Mouse (Mus musculus): ENCODE data around the gene Col6a6. TPM values are rescaled to one million over a fixed set of nuclear protein-coding genes. Genes with fewer than 3 reads are reported as not detected.
"Not testable (repeated sequence)": the region's sequence is repeated elsewhere in the genome, so short reads cannot be mapped to it uniquely, and the experiment has no call there.

Col6a6 gene
- not detected for polyA plus RNA-seq (2017; shearing (Covaris generic))

GRCm38 (mm10) chr9:105827791-105828385, at the start of gene Col6a6:
Col6a6 (minus strand) TSS chr9:105828160.
- ATAC-seq, result no peak

- no peak for ATAC-seq
These were observed 48.2 kb upstream of the Col6a6 start for GRCm38 (mm10) chr9:105876124-105876523.

DNA sequence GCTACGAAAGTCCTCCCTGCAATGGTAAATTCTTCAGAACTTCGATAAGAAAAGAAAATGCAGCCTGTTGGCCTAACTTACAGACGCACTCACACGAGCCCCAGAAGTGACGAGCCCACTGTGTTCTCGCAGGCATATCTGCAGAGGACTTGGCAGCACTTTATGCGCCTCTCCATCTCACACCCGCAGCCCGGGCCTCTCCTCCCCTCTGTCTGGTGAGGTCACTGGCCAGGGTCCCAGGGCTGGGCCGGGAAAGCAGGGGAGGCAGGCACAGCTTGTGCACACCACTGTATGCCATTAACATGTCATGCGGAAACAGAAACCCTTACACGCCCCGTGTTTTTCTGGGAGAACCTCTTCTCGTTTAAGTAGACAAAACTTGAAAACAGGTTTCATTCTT, 43.7 kb upstream of the Col6a6 start:
- no peak for ATAC-seq

GRCm38 (mm10) chr9:105857773-105858172, 29.8 kb upstream of the Col6a6 start:
- no peak for ATAC-seq

- ATAC-seq, result no peak
These were observed 24.8 kb upstream of the Col6a6 start for GRCm38 (mm10) chr9:105852778-105853065.

GRCm38 (mm10) chr9:105852015-105852777, 24.2 kb upstream of the Col6a6 start:
- no peak for ATAC-seq

DNA sequence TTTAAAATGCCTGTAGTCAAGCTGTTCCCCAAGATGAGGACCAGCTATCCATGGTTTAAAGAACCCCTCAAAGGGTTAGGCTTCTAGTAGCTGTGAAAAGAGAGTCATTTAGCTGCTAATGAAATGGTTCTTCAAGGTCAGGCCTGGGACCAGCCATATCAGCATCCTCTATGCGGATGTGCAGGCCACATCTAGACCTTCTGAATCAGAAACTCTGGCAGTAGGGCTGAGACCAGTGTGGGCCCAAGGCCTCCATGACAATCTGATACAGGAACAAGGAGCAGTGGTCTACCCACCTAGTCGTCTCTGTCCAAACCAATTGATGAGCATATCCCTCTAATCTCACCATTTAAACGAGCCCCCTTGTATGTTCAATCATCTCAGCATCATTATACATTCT, 23.1 kb upstream of the Col6a6 start:
- ATAC-seq, result no peak

- no peak for ATAC-seq
These were observed 20.4 kb upstream of the Col6a6 start for GRCm38 (mm10) chr9:105848396-105848795.

- no peak for ATAC-seq
These were observed 19.3 kb upstream of the Col6a6 start for GRCm38 (mm10) chr9:105847261-105847660.

DNA sequence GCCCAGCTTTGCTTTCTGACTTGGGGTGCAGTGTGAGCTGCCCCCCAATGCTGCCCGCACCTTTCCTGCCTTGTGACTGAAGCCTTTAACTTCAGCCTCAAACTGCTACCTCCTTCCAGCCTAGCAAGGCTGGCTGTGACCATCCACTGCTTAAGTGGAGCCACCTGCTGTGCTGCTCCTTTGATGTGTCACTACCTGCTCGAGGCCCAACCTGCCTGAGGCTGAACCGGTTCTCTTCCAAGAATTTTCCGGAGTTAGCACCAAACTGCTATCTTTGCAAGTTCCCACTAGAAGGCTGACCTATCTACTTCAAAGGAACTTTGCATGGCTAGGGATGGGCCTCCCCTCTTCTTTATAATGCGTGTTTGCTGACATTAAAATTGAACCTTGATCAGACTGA, 13.4 kb upstream of the Col6a6 start:
- not testable (repeated sequence) for ATAC-seq

GRCm38 (mm10) chr9:105839147-105839515, 11.2 kb upstream of the Col6a6 start:
- ATAC-seq, result no peak

DNA sequence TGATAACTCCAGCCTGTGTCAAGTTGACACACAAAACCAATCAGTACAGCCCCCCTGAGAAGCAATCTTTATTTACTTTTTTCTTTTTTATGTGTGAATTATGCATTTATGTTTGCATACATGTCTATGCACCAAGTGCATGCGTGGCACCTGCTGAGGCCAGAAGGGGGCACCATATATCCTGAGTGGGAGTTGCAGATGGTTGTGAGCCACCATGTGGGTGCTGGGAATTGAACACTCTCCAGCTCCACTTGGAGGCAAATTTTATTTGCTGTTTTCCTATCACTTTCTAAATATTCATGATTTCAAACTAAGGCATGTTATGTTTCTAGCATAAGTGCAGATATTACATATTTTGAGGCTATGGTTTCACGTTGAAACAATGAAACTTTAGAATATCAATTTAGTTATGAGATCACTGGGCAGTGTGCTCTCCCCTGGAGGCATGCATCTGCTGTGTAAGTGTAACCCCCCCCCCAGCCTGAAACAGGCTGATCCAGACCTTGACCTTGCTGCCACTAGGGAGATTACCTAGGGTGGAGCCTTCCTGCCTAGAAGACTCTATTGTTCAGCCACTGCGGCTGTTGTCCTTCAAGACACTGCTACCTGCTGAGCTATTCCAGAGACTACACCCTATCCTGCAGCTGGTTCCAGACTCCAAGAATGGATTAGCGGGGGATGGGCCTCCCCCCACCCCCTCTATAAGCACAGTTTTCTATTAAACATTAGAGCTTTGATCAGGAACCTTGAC, 10.6 kb upstream of the Col6a6 start:
- no peak for ATAC-seq

DNA sequence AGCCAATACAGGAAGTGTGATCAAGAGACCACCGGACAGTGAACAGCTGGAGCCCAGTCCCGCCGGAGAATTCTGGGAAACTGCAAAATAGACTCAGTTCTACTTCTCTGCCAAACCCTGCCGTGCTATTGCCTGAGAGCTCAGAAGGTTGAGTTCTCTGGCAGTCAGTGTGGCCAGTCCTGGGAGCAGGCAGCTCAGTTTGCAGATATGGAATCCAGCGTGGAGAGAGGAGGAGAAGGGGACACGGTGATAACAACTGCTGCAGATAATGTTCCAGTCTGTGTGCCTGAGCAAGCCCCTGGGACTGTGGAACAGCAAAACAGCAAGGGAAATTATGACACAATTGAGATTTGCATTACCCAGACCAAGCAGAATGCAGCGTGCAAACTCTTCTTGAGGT, 7.6 kb upstream of the Col6a6 start:
- no peak for ATAC-seq

DNA sequence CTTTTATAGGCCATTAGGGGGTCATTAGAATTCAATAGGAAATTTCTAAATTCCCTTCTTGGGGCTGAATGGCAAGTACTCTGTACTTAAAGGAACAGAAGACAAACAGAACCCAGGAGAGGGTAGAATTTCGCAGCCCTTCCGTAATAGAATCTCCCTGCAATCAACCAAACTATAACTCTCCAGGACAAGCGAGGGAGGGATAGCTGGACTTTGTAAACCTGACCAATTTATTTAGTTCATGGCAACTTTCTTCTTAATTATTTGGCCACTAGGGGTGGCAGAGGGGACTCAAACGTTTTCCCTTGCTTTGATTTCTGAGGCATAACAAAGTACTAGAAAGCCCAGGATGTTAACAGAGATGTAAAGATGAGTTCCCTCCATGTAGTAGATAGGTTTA, 6.8 kb upstream of the Col6a6 start:
- ATAC-seq, result no peak

DNA sequence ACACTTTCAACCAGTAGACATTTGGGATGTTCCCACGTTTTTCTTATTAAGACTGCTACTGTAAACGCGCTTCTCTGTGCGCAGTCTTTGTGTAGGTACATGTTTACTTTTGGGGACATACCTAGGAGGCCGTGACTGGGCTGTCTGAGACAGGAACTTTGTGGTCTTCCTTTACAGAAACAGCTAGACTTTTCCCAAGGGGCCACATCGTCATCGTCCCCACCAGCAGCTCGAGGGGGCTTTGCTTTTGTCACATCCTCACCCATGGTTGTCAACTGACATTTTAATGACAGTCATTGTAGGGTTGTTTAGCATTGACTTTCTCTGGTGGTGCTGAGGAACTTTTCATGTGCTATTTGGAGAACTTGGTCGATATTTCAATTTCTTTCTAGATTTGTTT, 3.3 kb upstream of the Col6a6 start:
- no peak for ATAC-seq

GRCm38 (mm10) chr9:105827076-105827647, 798 bp downstream of the Col6a6 start:
- ATAC-seq, result no peak

GRCm38 (mm10) chr9:105820711-105821110, 7.2 kb downstream of the Col6a6 start:
- ATAC-seq, result no peak

DNA sequence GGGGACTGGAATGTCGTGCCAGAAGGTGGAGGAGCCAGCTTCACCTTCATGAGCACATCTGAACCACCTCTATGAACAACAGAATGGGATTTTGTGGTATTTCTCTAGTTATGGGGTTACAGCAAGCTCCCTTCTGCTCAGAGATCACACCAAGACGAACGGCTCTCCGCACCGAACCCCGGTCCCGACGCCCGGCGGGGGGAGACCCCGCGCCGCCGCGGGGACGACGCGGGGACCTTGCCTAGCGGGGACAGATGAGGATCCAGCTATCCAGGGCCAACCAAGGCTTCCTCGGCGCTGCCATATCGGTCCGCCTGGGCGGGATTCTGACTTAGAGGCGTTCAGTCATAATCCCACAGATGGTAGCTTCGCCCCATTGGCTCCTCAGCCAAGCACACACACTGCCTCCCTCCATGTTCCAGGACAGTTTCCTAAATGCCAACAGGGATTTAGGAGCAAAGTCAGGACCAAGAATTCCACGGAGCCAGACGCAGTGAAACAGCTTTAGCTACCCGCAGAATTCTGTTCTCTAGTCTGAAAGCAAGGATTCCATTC, 8.7 kb downstream of the Col6a6 start:
- ATAC-seq, result no peak

DNA sequence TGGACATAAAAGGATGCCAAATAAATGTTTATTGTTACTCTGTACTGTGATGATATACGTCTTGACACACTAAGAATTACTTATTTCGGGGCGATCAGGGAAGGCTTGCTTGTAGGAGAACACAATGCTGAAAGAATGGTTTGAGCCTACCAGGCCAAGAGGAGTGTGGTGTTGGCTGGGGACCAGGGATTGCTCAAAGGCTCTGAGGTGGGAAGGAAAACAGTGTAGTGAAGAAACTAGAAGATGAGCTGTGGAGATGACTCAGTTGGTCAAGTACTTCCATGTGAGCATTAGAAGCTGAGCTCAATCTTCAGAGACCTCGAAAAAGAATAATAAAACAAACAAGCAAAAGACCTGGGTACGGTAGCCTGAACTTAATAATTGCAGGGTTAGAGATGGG, 13.5 kb downstream of the Col6a6 start:
- no peak for ATAC-seq

DNA sequence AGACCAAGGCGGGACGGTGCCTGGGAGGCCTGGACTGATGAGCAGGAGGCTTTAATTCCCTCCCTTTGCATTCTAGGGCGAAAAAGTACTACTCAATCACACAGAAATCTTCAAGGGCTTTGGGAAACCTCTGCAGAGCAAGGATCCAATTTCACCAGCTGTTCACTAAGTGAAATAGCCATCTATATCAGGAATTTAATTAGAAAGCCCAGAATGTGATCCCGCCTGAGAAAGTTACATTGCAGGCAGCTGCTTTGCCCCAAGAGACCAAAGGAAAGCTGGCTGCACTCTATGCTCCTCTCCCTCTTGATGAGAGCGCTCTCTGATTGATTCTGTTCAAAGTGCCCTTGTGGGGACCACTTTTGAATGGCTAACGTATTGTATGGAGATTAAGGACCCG, 16.5 kb downstream of the Col6a6 start:
- no peak for ATAC-seq

- ATAC-seq, result no peak
These were observed 18.9 kb downstream of the Col6a6 start for GRCm38 (mm10) chr9:105808920-105809505.

GRCm38 (mm10) chr9:105803416-105803815, 24.5 kb downstream of the Col6a6 start:
- no peak for ATAC-seq

DNA sequence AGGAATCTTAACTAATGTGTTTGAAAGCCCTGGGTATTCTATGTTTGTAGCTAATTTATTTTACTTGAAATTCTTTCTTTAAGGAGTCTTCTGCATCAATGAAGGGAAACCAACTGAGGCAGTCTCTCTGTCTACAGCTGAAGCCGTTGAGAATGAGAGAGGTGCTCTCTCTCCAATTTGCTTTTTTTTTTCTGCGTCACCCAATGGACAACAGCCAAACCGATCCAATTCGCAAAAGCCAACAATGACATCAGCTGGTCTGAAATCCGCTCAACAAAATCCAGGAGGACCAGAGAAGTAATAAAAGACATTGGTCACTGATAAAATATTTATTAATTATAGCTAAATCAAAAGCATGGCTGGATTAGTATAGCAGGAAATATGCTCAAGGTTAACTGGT, 26.5 kb downstream of the Col6a6 start:
- ATAC-seq, result no peak
